ENCODE assay signal across 8 mouse cellular contexts in genomic region chr15:25412171-25412641, GRCm38 (mm10). TPM values are rescaled to one million over a fixed set of nuclear protein-coding genes. Genes with fewer than 3 reads are reported as not detected.
DNase-seq lines count a peak whose midpoint lies in the region; ATAC-seq lines count a peak whose summit lies in the region.

No protein-coding gene starts in this region.

- H3K4me3 ChIP-seq in intestine, embryonic 15.5 days (replicated peaks): peak overlapping the region; percentile 86
- peak overlapping the region; percentile 87 for H3K4me3 ChIP-seq in limb, embryonic 11.5 days (ENCODE audit: low read depth, low read length)

- no peaks in the 10 kb centered on the region for H3K36me3 ChIP-seq in intestine, embryonic 15.5 days
- no peaks in the 10 kb centered on the region for H3K36me3 ChIP-seq in limb, embryonic 11.5 days (ENCODE audit: control insufficient read depth, insufficient read depth, low read length)

- 0% methylated on average over 25 of the region's 25 CpGs for WGBS in intestine, embryonic 15.5 days
- WGBS in limb, embryonic 11.5 days: 0% methylated on average over 25 of the region's 25 CpGs

- peak overlapping the region; percentile 80 for H3K9ac ChIP-seq in intestine, embryonic 15.5 days
- H3K9ac ChIP-seq in limb, embryonic 11.5 days (ENCODE audit: low read length): peak overlapping the region; percentile 95

- ATAC-seq in intestine, embryonic 15.5 days: peak; percentile 43
- peak; percentile 59; the same call in 1 of the 2 replicates for ATAC-seq in limb, embryonic 11.5 days (ENCODE audit: insufficient number of reproducible peaks, low FRiP score, low TSS enrichment, low read depth)

- peak overlapping the region; percentile 83 for H3K27ac ChIP-seq in intestine, embryonic 15.5 days
- H3K27ac ChIP-seq in limb, embryonic 11.5 days (replicated peaks; ENCODE audit: low read depth, low read length): peak overlapping the region; percentile 94

- peaks cover 3% of the 10 kb centered on the region; the same call in 1 of the 2 replicates for H3K4me1 ChIP-seq in intestine, embryonic 15.5 days (replicated peaks)
- no peaks in the 10 kb centered on the region for H3K4me1 ChIP-seq in limb, embryonic 11.5 days (ENCODE audit: control insufficient read depth, insufficient read depth, low read length)

- DNase-seq in kidney, adult 18-20 months: peak; percentile 25
- DNase-seq in kidney, adult 8-10 months: no peak
- peak; percentile 35 for DNase-seq in cerebellum, adult 9-10 months
- peak; percentile 75 to 78 for DNase-seq in frontal cortex, postnatal 10 days (ENCODE audit: low spot score in 2 of 2)
- DNase-seq in limb, embryonic 11.5 days (ENCODE audit: low spot score): peak; percentile 89
- DNase-seq in naive thymus-derived CD4-positive, alpha-beta T cell, adult 2 months (ENCODE audit: low read depth): peak; percentile 51
- DNase-seq in thymus, postnatal 0 days (ENCODE audit: low spot score): peak; percentile 64

- H3K27me3 ChIP-seq in intestine, embryonic 15.5 days (replicated peaks): no peaks in the 10 kb centered on the region
- no peaks in the 10 kb centered on the region for H3K27me3 ChIP-seq in limb, embryonic 11.5 days (ENCODE audit: control insufficient read depth, insufficient read depth, low read length)

- no peaks in the 10 kb centered on the region for H3K9me3 ChIP-seq in intestine, embryonic 15.5 days
- H3K9me3 ChIP-seq in limb, embryonic 11.5 days (ENCODE audit: control insufficient read depth, low read length): no peaks in the 10 kb centered on the region

- H3K4me2 ChIP-seq in intestine, embryonic 15.5 days (replicated peaks): peak overlapping the region; percentile 87
- peak overlapping the region; percentile 61 for H3K4me2 ChIP-seq in limb, embryonic 11.5 days (ENCODE audit: low read depth, severe bottlenecking)

RNA-seq across cellular contexts. Expression of gene Basp1, which starts 1.4 kb away (rescaled TPM):
- polyA plus RNA-seq in intestine, embryonic 15.5 days (2015; fragmentation: Nextera tagmentation; extraction: Ambion mirVana): 26.6 and 32.7 TPM in 2 replicates
- polyA plus RNA-seq in limb, embryonic 11.5 days (2014; fragmentation: Nextera tagmentation; extraction: Ambion mirVana): 81.8 and 85.1 TPM in 2 replicates
- 10.7 and 13.1 TPM in 2 replicates for polyA plus RNA-seq in thymus, postnatal 0 days (2015; fragmentation: Nextera tagmentation; extraction: Ambion mirVana)

Comparison
In these comparisons a context has a peak if more than half of its experiments do, and no peak if none do; other contexts are left out.
1. DNase-seq: peak in kidney, adult 18-20 months (single experiment), cerebellum, adult 9-10 months (single experiment), frontal cortex, postnatal 10 days (2 of 2), limb, embryonic 11.5 days (single experiment), naive thymus-derived CD4-positive, alpha-beta T cell, adult 2 months (single experiment) and thymus, postnatal 0 days (single experiment); none in kidney, adult 8-10 months (0 of 2).